Mouse (Mus musculus): ENCODE data around the gene Olfr12.

Olfr12 gene

DNA sequence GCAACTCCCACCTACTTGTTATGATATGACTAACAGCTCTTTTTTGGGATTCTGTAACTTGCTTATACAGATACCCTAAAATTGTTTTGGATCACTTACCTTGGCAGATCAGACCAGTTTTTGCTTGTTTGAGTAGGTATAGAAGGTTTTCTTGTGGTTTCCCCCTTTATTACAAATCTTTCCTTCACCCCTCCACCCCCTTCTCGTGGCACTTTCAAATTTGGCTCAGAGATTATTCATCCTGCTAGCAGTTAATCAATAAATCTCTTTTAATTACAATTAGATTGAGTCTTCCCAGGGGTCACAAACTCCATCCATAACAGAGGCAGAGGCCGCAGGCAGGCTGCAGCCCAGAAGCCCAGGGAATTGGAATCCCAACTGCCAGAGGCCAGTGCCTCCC is at the start of gene Olfr12:
Olfr12 (plus strand) TSS at position 301 of the 400 bp plus-strand sequence.
- DNase-seq (ENCODE audit: low spot score), result no peak

DNA sequence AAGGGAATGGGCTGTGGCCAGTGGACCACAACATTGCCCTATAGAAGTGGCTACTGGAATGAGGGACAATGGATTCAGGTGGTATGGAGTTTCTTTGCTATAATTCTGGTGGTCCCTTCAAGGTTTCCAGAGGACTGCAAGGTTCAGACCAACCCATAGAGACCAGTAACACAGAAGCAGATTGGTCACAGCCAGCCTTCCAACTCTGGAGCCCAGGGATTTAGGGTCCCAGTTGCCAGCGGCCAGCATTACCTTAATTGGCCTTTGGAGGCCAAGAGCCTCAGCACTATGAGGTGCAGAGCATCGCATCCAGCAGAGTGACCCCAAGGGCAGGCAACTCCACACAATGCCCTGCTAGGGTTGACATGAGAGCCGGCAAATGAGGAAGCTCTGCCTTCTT is 46.6 kb upstream of the Olfr12 start, which contains the start of gene Olfr1413:
Olfr1413 (plus strand) TSS at position 301 of the 400 bp plus-strand sequence.
- DNase-seq (ENCODE audit: low spot score), result no peak

DNA sequence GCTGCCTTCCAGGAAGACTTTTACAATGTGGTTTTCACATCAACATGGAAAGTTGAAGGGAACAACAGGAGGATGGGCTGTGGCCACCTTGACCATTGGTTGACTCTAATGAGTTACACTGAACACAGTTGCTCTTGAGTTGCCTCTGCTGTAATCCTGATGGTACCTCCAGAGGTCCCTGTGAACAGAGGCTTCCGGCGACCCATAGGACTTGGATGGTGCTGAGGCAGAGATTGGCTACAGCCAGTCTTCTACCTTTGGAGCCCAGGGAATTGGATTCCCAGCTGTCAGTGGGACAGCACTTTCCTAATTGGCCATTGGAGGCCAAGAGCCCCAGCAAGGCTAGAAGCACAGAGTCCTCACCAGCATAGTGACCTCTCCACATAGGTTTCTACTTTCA is 32.1 kb upstream of the Olfr12 start, which contains the start of gene Olfr1412:
Olfr1412 (plus strand) TSS at position 301 of the 400 bp plus-strand sequence.
- DNase-seq (ENCODE audit: low spot score), result no peak

DNA sequence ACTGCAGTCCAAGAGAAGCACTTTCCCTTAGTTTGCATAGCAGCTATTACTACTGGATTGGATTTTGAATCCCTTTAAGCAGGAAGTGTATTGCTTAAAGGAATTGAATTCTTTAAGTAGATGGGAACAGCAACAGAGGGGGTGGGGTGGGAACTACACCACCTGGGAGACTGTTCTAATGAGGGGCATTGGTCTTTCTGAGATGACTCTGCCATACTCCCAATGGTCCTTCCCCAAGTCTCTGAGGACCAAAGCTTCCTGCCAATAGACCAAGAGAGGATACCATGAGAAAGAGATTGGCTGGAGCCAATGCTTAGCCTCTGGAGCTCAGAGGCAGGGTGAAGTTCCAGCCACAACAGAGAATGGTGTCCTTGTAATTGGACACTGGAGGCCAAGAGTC is 23.5 kb upstream of the Olfr12 start, which contains the start of gene Olfr1411:
Olfr1411 (plus strand) TSS at position 301 of the 400 bp plus-strand sequence.
- no peak for DNase-seq (ENCODE audit: low spot score)

DNA sequence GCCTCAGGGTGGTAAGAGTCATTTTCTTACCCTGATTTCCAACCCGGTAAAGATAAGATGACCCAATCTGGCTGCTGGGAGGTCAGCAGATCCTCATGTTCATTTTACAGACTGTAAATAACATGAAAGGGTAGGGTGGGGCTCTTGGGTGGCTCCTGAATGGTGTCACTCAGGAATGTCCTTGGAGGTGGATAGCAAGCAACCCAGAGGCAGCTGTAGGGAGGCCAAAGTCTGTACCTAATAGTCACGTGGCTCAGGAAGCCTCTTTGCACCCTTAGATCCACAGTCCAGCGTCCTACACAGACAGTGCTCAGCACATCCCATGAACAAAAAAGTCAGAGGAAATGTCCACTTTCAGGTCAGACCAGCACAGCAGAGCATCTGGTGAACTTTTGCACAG is 21.6 kb upstream of the Olfr12 start:
- DNase-seq (ENCODE audit: low spot score), result no peak

DNA sequence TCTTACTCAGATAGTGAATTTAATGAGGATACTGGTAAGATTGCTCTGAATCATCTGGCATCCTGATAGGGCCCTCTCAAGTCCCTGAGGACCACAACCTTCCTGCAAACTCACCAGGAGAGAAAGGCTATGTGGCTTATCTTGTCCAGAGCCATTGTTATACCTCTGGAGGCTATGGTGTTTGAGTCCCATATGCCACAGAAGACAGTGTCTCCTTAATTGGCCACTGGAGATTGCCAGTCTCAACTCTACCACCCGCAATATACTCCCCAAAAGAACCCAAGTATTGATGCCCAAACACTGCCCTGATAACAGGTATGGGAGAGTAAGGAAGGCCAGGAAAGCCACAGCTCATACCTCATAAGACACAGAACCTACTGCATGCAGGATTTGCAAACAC is 12.1 kb upstream of the Olfr12 start, which contains the start of gene Olfr1410:
Olfr1410 (plus strand) TSS at position 301 of the 400 bp plus-strand sequence.
- no peak for DNase-seq (ENCODE audit: low spot score)

DNA sequence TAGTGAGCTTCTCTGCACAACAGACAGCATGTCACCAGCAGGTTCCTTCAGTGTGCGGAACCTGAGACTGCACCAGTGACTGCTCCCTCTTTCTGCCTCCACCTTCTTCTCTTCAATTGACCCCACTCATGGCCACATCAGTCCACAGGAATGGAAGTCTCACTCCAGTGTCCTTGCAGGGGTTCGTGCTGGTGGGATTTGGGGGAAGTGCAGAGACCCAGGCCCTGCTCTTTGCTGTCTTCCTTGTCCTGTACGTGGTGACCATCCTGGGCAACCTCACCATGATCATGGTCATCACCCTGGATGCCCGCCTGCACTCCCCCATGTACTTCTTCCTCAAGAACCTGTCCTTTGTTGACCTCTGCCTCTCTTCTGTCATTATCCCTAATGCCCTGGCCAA is 9.9 kb upstream of the Olfr12 start:
- DNase-seq (ENCODE audit: low spot score), result no peak

DNA sequence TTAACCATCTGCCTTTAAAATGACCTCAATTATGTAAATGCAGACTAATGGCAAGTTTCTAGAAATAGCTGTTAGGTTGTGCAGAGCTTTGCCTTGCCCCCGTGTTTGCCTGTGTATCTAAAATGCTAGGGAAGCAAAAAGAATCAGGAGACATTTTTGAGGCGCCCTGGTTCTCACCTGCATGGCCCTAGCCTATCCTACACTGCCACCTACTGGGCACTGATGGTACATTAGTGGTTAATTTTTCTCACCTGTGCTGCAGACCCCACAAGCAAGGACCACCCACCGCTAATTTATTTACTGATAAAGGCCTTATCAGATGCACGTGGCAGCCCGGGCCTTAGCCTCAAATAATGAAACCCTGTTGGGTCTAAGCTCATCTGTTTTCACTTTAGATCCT is 6.6 kb upstream of the Olfr12 start:
- peak; percentile 56 for DNase-seq (ENCODE audit: low spot score)

DNA sequence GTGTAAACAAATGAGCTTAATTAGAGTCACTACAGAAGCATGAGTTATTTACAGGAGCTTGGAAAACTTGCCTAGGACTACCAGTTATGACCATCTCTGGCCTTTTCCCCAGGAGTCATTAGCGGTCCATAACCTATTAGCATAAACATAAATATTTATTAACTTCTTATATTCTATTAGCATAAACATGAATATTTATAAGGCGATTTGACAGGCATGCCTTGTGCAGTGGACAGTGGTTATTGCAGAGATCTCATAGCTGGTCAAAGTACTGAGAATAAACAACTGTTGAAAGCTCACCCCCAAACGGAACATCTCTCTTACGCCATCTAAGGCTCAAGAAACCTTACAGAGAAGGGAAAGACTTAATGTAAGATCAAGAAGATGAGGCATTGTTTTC is 4.4 kb upstream of the Olfr12 start:
- DNase-seq (ENCODE audit: low spot score), result no peak

DNA sequence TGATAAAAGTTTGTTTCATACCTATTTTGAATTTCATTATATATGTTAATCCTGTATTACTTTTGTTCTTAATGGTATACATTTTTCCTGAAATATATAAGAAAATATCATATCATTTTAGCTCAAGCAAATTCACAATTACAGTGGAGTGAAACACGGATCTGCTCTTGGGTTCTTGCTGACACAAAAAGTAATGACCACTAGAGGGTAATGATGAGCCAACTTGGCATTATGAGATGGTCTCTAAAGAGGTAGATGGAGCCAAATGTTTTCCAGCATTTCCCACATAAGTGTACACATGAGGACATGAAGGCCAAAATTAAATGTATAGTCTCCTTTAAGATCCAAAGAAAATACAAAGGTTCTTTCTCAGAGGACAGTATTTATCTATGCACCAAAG is 3.1 kb upstream of the Olfr12 start:
- peak; percentile 63 for DNase-seq (ENCODE audit: low spot score)

DNA sequence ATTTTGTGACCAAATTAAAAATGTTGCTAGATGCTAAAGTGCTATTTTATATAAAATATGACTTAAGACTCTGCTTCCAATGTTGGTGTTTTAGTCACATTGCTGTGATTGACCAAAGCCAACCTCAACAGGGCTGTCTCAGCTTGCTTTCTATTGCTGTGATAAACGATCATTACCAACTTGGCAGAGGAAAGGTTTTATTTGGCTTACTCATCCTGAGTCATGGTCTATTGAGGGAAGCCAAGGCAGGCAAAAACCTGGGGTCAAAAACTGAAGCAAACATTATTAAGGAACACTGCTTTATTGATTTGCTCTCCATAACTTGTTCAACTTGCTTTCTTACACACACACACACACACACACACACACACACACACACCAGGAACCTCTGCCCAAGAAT is 1.5 kb upstream of the Olfr12 start:
- DNase-seq (ENCODE audit: low spot score), result no peak

DNA sequence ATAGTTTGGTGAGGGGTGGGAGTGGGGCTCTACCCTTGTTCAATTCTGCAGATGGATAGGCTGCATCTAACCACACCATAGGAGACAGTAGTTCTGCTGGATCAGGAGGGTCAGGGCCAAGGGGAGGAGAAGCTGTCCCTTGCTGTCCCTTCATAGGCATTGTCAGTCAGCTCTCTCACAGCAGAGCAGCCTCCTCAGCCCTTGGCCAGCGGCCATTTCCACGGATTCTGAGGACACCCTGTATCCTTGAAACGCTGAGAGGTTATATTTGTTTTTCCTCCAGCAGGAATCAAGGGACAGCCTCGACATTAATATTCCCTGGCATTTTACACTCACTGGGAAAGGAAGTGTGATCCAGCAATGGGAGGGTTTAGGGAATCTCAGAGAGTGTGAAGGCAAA is 772 bp downstream of the Olfr12 start:
- no peak for DNase-seq (ENCODE audit: low spot score)

DNA sequence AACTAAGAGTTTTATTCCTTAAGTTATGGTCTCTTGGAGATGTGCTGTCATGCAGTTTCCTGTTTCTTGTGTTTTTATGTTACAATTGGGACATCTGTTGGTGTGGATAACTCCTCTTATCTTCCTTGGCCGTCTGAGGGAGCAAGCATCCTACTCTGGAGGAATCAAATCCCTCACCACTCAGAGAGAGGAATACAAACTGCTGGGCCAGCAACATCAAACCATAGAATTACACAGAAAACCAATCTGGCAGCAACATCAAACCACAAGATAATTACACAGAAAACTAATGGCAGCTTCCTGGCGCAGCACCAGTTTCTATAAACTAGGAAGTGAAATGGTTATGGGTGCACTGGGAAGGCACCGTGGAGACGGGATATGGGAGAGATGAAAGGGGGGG is 10.6 kb downstream of the Olfr12 start:
- DNase-seq (ENCODE audit: low spot score), result peak; percentile 15

DNA sequence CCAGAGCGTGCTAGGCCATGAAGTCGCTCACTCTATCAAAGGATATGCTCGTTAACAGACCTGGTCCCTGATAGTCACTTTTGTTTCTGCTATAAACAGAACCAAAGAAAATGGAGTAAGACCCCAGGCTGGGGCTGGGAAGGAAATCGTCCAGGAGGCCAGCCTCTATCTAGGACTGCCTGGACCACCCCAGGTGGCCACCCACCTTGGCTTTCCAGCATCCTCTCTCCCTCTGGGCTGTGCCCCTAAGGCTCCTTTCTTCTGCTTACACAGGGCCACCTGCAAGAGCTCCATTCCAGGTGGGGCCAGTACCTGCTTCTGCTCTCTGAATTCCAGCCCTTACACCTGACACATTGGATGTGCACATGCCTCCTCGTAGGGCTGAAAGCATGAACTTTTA is 14.6 kb downstream of the Olfr12 start:
- DNase-seq (ENCODE audit: low spot score), result no peak

DNA sequence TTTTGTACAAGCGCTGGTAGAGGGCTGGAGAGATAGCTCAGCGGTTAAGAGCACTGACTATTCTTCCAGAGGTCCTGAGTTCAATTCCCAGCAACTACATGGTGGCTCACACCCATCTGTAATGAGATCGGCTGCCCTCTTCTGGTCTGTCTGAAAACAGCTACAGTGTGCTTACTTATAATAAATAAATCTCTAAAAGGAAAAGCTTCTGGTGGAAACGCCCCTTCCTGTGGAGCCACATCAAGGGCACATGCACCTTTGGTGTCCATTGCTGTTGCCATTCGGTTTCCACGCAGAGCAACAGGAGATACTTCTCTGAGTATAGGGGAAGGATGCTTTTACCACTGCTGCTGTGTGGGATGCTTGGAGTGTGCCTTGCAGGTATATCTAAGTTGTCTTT is 15.4 kb downstream of the Olfr12 start:
- no peak for DNase-seq (ENCODE audit: low spot score)

DNA sequence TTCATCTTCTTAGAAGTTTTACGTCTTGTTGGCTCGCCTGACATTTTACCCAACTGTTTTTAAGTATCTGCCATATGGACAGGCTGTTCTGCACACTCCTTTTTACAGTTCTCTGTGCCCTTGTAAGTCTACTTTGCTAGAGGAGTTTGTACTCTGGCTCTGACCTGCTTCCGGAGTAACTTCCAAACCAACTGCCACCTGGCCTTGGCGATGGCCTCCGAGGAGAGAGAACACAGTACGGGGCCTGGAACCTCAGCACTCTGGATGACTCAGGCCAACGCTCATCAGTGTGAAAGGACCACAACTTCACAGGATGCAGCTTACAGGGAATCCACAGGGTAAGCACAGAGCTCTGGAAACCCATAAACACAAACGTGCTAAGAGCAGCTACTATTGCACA is 16.1 kb downstream of the Olfr12 start:
- DNase-seq (ENCODE audit: low spot score), result no peak

DNA sequence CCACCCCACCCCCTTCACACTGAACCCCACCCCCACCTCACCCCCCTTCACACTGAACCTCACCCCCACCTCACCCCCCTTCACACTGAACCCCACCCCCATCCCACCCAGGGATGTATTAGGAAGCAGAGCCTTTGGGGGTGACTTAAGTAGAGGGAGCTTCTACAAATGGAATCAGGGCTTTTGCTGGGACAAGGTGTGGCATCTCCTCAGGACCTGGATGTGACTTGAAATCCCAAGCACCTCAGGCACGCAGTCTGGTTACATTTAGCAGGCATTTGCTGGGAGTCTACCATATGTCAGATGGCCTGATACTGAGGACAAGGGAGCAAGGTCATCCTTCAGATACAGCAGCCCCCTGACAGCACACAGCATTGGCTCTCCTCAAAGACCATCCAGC is 17.0 kb downstream of the Olfr12 start:
- DNase-seq (ENCODE audit: low spot score), result no peak

DNA sequence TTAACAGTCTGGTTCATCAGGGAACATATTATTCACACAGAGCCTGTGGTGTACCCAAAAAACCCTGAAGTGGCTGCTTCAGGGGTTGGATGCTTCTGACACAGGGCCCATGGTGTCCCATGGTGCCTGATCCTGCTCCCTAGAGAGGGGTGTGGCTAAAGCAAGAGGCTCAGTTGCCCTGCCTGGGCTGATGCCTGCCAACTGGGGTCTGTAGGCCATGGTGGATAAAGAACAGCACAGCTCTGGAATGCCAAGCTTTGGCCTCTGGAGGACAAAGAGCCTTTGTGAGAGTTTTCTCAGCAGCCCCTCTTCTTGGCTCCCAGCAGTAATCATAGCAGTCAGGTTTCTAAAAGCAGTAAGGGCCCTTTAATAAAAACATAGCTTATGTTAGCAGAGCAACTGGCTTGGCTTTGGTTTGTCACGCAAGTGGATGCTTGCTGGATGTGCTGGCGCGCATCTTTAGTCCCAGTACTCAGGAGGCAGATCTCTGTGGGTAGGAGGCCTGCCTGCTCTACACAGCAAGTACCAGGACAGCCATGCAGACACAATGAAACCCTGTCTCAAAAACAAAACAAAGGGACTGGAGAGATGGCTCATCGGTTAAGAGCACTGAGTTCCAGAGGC is 17.5 kb downstream of the Olfr12 start:
- peak; percentile 29 for DNase-seq (ENCODE audit: low spot score)

DNA sequence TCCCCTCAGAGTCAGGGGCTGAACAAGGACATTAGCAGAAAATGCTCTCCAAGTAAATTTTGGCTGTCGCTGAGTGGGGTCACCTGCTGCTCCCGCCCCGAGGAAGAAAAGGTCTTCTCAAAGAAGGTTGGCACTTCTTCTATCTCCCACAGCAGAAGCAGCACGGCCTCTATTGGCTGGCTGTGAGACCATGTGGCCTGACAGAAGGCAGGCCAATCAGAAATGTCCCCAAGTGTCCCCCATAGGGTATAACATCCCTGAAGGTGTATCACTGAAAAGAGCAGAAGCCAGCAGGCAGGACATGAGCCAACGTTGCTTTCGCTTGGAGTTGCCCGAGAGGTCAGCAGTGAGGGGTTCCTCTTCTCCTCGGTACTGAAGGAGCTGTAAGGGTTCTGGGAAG is 18.4 kb downstream of the Olfr12 start:
- no peak for DNase-seq (ENCODE audit: low spot score)

DNA sequence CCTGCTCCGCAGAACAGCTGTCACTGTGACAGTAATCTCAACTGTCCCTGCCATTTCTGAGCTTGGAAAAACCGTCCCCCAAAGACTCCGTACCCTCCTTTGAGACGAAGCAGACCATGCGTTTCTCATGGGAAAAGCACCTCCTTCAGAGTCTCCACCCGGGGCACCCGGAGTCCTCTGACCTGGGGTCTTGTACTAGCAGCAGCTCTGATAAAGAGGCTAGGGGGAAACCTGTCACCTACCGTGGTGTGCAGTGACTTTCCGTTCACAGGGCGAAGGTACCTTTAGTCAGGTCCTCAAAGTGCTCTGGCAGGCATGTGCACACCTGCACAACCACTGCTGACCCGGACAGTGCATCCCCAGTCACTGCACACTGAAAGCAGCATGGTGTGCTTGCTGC is 19.1 kb downstream of the Olfr12 start:
- no peak for DNase-seq (ENCODE audit: low spot score)

DNA sequence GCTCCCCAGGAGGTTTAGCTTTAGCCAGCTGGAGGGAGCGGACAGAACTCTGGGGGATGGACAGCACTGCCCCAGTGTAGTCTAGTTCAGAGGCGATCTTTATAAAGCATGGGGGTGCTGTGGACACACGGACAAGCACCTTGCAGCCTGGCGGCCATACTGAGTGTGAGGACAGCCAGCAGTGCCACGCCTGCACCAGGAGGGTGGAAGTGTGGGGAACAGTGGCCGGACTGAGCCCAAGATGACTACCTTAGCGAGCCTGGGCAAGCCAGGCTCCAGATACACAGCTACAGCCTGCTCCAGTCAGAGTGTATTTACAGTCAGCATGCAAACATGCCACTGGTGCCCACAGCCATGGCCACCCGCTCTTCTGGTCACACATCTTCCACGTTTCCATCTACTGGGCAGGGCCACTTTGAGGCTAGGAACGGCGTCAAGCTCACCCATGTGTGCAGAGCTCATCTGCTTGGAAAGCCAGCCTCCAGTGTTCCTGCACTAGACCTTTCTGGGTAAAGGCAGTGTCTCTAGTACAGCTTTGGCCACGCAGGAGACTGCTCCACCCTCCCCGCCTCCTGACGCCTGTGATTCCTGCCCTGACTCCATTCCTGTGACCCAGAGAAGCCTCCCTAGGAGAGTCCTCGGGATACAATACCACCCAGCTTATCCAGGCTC is 20.0 kb downstream of the Olfr12 start:
- no peak for DNase-seq (ENCODE audit: low spot score)

DNA sequence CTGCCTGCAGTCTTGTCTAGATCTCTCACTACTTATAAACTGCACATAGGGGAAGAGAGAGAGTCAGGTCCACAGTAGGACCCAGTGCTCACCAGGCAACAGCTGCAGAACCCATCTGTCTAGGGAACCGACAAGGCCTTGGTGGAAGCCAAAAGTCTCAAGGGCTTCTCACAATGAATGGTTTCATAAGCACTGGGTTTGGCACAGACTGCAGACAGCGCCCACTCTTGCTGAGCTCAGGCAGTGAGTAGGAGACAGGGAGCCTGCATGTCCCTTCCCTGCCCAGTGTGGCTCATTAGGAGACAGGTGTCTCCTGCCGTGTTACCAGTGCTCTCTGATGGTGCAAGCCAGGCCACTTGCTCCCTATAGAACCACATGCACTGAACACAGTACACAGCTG is 20.6 kb downstream of the Olfr12 start:
- DNase-seq (ENCODE audit: low spot score), result no peak

DNA sequence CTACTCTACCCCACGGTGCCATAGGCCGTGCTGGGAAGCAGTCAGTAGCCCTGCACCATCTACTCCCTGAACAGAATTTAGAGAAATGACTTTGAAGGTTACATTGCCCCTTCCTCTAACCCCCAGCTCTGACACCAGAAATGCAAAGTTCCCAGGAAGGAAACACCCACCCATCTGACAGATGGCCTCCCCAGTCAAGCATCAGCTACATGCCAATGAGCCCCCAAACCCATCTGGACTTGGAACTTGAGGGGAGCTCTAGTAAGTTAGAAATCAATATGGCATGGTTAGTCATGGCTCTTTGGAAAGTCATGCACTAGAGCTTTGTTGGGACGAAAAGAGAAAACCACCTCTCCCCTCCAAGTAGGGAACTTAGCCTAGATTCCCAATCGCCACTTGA is 21.1 kb downstream of the Olfr12 start:
- no peak for DNase-seq (ENCODE audit: low spot score)

DNA sequence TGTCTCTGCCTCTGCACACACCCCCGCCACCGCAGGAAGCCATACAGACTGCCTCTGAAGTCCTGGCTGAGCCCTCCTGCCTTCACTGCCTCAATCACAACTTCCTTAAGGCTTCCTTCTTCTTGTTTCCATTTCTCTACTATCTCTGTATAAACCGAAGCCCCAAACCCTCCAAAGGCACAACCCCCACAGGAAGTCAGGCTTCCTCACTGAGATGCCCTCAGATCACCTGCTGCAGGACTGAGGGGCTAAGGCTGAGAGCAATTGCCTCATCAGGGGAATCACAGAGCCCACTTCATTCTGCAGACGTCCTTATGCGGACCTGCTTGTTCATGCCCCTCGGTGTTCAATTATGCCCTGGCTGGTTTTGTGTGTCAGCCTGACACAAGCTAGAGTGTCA is 22.8 kb downstream of the Olfr12 start:
- DNase-seq (ENCODE audit: low spot score), result no peak

All from MN1 (cell line).